Mouse (Mus musculus) ovary, postnatal 36 days (tissue): ENCODE data around the gene Kctd7.

Source experiments
- DNase-seq: peaks from one replicate; pipeline ENCODE4 v3.0.0; 2022; ENCODE audit warnings: low spot score, mixed read lengths

The Kctd7 gene

DNA sequence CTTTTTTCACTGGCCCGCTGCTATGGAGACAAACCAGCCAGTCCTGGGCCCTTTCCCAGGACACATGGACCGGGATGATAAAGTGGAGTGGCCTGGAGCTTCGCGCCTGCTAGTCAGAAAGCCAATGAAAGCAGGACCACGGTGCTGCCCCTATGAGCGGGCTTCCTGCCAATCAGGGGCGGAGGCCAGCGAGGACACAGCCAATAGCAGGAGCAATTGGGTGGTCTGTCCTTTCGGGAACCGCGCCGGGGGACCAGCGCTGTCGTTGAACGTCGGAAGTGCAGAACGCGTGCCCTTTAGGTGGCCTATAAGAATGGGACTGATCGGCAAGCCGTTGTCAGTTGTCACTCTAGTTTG is 706 bp upstream of the Kctd7 start:
- DNase-seq: peak; percentile 84

DNA sequence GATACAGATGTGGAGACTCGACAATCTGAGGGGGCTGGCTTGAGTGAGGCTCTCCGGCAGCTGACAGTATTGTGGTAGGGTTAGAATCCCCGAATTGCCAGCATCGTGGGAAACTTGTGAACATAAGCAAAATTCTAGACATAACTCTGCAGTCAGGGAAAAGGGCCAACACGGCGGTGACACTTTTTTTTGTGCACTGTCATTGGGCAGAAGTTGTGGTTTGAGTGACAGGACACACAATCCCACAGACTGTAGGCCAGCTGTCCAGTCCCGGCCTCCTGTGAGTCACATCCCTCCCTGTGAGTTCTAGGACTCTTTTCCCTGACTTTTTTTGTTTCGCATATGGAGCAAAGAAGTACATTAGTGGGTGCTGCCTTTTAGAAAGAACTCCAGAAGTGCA is 1.3 kb downstream of the Kctd7 start:
- no peak for DNase-seq

DNA sequence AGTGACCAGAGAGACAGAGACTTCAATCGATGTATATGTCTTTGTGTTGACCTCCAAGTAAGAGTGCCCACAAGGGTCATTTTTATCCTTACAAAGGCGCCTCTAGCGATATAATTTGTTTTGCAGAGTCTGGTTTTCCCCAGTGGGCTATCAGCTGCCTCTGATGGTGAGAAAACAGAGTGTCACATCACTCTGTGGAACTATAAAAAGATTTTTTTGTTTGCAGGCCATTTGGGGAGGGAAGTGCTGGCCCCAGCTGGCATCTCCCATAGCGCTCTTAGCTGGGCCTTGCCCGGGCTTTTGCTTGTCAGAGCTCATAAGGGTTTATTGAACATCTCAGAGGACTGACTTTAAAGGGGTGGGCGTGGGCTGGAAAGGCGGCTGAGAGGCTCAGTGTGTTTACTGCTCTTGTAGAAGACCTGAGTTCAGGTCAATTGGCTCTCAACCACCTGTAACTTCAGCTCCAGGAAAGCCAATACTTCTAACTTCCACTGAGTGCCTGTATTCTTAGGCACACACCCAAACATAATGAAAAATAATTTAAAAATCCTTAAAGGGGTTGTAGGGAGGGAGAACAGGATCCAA is 5.2 kb downstream of the Kctd7 start:
- no peak for DNase-seq

DNA sequence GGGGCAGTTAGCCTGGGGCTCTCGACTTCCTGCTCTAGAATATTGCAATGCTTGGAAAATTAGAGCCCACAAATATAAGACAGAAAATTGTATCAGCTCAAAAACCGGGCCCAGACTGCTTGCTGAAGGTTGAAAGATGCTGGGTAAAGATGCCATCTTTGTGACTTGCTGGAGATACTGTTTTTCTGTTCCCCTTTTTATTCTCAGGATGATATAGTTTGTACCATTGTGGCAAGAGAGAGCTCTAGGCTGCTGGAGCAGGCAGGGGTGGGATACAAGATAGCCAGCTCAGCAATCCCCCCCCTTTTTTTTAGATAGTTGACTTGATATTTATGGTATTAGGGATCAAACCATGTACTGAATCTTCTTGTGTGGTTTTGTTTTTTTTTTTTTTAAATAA is 9.6 kb downstream of the Kctd7 start:
- no peak for DNase-seq

DNA sequence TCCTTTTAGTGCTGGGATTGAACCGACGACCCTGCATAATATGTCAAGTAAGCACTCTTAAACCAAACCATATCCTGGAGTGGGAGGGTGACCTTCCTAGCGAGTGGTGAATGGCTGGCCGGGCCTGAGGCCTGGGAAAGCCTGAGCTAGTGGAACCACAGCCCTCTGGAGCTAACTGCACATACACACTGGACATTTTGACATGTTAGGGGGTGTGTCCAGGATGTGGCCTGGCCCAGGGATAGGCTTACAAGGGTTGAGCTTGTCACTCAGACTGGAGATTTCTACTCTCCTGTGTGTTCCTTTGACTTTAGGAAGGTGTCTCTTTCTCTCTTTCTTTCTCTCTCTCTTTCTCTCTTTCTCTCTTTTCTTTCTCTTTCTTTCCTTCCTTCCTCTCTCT is 13.9 kb downstream of the Kctd7 start:
- DNase-seq: no peak

DNA sequence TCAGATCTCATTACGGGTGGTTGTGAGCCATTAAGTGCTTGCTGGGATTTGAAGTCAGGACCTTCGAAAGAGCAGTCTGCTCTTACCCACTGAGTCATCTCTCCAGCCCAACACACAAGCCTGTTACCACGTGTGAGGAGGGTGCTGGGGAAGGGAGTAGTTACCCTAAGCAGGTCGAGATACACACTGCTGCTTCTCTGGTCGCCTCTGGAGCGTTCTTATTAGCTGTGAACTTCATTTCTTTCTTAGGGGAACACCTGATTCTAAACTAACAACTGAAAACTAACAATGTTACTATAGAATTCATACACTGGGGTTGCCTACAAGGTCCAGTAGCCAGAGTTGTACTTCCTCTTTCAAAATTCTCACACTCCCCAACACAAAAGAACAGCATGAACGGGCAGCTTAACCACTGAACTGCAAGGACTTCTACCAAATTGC is 15.1 kb downstream of the Kctd7 start:
- no peak for DNase-seq

DNA sequence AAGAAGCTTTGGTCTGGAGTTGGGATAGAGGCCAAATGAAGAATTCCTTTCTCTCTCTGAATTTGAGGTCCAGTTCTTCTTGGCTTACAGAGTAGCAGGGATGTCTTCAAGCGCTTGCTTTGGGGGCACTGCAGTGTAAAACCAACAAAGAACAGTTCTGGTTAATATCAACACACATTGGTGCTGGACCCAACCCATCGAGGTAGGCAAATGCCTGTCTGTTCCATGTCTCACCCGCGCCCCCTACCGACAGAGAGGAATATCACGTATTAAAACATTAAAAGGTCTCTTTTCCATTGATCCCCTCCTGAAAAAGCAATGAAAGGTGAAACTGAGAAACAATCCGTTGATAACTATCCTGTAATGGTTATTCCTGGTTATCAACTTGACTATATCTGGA is 19.0 kb downstream of the Kctd7 start:
- peak; percentile 68 for DNase-seq

DNA sequence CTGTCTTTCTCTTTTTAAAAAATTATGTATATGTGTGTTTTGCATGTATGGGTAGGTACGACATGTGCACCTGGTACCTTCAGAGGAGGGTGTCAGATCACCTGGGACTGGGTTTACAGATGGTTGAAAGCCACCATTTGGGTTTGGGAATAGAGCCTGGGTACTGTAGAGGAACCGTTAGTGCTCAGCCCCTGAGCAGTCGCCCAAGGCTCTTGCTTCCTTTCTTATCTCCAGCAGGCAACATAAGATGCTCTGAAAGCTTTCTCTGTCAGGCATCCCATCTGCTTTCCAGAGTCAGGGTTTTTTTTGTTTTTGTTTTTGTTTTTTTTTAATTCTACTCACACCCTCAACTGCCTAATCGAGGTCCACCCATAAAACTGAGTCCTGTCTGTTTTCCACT is 20.6 kb downstream of the Kctd7 start:
- no peak for DNase-seq

DNA sequence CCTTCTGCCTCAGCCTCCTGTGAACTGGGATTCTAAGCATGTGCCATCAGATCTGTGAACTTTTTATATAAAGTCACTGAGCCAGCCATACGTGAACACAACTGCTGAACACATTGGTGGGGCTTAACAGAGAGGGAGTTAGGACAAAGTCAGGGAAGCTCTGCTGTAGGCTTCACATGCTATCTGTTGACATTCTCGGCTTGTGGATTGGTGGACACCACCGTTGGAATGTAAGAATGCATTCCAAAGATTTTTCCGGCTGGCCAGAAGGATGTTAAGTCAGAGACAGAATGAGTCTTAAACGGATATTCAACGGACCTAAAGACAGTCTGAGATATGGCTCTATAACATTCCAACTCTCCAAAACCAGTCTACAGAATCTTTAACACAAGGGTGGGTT is 24.4 kb downstream of the Kctd7 start:
- no peak for DNase-seq

DNA sequence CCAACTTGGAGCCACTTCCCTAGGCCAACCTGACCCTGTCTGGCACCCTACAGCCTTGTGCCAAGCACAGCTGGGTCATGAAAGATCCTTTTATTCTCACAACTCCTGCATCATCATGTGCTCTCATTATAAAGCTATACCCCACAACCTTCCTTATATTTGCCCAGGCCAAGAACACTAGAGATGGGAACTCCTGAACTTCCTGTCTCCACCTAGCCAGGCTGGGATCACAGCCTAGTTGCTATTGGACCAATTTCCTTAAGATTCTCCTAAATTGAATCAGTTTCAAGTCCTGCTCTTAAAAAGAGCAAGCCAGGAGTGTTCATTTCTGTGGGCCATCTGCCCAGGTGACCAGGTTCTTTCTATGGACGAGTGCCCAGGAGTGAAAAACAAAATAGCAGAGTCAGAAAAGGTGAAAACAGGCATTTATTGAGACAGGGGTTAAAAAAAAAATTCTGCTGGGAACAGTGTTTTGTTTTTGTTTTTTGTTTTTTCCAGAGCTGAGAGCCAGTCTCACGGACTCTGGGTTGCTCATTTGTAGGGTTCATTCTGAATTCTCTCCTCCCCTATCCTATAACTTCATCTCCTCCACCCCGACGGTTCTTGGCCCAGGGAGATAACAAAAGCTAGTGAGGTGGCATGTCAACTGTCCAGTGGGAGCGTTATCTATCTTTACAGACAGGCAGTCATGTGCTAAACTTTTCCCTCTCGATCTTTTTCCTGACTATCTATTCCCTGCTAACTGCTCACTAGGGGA is 26.2 kb downstream of the Kctd7 start:
- no peak for DNase-seq

DNA sequence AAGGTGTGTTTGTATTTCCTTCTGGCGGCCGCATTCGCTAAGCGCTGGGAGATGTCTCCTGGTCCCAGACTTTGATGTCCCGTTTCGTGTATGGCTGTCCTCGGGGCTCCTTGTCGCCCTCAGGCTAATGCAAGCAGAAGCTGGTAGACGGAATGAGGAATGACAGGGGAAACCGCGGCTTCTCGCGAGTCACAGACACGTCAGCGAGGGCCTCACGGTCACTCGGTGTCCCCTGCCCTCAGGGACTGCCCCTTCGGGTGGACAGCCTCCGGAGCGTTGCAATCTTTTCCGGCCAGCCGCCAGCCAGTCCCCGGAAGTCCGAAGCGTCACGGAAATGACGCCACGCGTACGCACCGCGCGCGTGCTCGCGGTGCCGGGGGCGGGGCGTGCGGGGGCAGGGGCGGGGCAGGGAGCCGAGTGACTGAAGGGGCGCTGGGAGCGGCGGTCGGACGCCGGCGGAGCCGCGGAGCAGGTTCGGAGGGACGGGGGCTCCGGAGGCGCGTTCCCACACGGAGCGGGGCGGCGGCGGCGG is 26.8 kb downstream of the Kctd7 start, which contains the start of gene Rabgef1:
Gene Rabgef1, plus strand, starts transcription at position 376 of the 532 bp plus-strand sequence.
- DNase-seq: peak; percentile 93

DNA sequence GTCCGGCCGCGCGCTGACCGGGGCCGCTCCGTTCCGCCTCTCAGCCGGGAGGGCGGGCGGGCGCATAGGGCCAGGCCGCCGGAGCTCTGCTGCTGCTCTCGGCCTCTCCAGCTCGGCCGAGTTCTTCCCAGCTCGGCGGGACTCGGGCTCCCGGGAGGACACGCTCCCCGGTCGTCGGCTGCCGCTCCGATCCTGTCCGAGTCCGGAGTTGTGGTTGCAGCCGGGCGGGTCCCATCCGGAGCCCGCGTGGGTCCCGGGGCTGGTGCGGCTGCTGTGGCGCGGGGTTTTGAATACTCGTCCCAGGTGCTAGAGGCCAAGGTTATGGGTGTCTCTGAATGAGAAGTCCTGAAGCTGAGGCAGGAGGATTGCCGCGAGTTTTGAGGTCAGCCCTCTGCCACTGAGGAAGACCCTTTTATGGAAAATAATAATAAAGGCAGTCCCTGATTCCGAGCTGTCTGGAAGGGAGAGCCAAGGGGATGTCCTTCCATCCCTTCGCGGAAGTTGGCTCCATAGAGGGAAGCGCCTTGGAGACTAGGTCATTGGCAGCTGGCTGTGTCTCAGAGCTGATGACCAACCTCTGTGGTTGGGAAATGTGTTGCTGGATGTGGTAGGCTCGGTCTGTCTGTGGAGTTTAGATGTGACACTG is 27.4 kb downstream of the Kctd7 start:
- DNase-seq: peak; percentile 34

DNA sequence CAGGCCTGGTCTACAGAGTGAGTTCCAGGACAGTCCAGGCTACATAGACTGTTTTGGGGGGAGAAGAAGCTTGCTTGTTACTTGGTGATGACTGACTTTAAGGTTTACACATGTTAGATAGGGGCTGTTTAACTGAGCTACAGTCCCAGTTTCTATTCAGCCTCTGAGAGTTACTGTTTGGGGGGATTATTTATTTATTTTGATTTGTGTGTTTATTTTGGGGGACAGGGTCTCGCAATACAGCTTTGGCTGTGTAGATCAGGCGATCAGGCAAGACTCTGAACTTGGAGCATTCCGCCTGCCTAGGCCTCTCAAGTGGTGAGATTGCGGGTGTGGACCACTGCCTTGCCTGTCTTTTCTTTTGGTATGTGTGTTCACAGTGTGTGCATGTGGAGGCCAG is 28.4 kb downstream of the Kctd7 start:
- DNase-seq: no peak

DNA sequence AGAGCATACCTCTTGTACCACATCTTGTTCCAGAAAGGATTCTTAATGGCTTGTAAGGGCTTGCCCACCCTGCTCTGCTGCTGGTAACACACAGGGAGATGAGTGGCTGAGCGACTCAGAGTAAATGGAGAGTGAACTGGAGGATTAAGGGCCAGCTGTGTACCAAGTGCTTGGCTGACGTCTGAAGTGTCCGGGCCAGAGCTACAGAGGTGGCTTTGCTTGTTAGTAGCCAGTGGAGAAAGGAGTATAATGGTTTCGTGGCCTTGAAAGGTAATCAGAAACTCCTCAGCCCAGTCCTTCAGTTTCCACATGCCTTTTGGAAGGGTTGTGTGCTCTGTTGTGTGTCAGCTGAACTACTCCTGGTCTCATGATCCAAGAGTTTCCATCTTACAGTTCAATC is 33.2 kb downstream of the Kctd7 start:
- no peak for DNase-seq

DNA sequence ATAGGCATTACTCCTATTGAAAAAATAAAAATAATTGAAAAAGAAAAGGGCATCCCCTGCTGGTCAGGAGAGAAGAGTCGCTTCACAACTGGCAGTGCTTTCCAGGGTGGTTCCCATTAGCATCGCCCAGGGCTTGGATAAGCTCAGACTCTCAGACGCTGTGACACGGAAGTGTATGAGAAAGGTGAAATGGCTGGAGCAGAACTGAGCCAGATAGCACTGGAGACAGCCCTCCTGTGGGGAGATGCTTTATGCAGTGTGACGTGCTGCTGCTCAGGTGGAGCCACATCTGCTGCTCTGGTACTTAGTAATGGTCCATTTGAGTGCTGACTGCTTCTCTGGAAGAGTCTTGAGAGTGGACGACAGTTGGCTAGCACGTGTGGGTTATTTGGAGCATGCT is 35.7 kb downstream of the Kctd7 start:
- no peak for DNase-seq

DNA sequence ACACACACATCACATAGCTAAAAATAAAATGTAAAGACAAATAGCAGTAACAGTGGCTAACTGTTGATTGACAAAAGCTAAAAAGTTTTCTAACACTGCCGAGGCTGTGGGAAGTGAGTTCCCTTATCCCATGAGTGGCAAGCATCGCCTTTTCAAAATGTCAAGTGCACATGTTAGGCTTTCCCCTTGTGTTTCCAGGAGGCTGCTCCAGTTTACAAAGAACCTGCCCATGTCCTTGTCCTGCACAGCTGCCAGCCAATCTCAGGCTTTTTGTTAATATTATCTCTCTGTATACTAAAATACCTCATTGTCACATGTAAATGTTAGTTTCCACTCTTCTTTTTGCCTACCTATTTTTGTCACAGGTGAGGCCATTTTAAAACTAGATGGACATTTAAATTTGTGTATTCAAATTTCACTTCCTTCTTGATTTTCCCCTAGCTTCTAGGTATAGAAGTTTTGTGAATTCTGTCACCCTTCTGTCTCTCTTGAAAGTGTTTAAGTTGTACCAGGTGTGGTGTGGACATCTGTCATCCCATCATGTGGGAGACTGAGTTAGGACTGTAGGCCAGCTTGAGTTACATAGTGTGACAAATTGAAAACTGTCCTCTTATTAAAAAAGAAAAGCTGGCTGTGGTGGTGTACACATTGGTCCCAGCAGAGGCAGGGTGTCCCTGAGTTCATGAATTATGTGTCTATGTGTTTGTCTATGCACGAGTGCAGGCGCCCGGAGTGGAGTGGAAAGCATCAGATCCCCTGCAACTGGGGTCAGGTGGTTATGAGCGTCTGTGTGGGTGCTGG is 37.3 kb downstream of the Kctd7 start:
- no peak for DNase-seq

DNA sequence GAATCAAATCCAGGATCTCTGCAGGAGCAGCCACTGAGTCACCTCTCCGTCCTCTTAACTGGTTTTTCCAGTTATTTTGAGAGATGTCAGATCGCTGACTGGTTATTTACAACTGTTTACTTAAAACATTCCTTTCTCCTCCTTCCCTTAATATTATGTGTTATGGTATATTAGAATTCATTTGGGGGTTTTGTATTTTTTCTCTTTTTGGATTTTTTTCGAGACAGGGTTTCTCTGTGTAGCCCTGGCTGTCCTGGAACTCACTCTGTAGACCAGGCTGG is 37.8 kb downstream of the Kctd7 start:
- no peak for DNase-seq

DNA sequence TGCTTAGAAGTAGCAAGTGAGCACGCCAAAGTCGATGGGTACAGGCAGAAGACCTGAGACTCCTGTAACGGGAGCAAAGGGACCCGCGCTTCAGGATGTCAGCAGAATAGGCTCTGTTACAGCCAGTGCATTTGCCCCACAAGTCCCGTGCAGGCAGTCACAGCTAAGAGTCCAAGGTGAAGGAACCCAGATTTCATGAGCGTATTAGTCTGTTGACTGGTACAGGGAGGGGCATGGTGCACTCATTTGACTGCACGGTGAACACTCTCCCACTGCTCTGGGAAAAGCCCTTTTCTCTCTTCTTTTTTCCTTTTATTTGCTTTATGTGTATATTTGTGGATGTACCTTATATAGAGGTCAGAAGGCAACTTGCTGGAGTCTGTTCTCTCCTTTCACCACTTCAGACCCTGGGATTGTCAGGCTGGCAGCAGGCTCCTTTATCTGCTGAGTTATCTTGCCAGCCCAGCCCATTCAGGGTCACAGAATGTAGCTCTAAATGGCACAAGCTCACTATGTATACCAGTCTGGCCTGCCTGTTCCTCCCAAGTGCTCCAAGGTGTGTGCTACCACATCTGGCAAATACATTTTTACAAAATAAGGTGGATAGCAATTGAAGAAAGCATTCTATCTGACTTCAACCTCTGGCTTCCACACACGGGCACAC is 39.7 kb downstream of the Kctd7 start:
- no peak for DNase-seq

DNA sequence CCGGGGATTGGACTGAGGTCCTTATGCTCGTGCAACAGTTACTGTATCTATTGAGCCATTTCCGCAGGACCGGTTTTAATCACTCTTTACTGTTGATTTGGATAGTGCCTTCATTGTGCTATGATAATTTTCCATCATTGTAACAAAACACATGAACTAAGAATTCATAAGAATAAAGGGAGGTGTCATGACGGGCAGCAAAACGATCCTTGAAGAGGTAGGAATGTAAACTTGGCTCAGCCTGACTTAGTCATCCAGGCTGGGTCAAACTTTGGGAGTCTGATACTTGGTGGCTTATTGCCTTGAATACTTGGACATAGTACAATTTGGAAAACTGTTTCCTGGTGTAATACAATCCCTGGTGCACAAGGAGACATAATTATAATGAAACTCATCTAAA is 40.7 kb downstream of the Kctd7 start:
- DNase-seq: no peak

DNA sequence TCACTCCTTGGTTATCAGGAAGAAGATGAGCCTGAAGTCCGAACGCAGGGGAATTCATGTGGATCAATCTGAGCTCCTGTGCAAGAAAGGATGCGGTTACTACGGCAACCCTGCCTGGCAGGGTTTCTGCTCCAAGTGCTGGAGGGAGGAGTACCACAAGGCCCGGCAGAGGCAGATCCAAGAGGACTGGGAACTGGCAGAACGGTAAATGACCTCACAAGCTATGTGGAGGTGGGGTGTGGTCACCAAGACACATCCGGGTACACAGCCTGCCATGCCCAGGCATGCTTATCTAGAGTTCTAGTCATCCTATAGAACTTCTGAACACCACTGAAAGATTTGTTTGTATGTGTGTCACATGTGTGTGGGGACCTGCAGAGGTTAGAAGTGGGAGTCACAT is 42.7 kb downstream of the Kctd7 start:
- no peak for DNase-seq

DNA sequence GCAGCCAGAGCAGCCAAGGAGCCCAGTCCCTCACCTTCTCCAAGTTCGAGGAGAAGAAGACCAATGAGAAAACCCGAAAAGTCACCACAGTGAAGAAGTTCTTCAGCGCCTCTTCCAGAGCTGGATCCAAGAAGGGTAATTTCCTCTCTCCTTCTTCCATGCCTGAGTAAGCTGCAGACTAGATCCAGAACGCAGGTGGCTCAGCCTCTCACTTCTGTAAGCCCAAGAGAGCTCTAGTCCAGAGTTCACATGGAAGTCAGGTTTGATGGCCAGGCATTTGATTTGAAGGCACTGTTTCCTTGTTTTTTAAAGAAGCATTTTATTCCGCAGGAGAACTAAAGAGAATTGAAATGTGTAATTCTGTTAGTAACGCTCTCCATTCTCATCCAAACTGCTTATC is 46.2 kb downstream of the Kctd7 start:
- no peak for DNase-seq

DNA sequence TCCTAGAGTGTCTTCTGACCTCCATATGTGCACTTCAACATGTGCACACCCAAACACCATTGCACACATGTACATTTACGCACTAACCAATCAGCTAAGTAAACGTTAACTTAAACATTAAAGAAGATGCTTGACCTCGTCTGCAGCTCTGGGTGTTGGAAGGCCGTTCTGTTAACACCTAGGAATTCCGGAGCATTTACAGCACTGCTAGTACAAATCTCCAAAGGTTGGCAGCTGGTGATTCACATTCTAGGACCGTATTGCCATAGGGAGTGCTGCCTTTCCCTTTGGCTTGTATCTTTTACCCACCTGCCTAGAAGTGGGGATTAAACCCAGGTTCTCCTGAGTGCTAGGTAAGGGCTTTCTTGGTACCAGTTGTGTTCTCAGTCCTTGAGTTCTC is 47.2 kb downstream of the Kctd7 start:
- DNase-seq: no peak
